Mouse (Mus musculus) T-cell, adult 2 months (primary cell): ENCODE results near the gene Atg9b.

Source experiments
- DNase-seq: peaks from one replicate; pipeline ENCODE4 v3.0.0; 2022; ENCODE audit warnings: low spot score

The Atg9b gene

DNA sequence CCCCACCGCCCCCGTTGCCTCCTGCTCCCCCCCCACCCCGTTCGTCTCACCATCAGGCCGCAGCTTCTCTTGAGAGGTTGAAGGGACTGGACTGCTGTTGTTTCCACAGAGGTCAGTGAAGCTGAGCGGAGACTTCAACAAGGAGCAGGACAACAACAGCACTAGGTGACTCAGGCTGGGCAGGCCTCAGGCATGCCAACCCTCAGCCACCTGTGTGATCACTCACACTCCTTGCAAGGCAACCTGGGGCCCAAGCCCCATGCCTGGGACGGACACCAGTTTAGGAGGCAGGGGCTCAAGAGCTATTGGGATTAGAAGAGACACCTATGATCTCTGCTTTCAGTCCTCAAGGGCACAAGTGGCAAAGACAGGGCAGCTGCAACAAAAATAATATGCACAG is at the start of gene Atg9b:
Atg9b (minus strand) TSS at position 280 of the 400 bp plus-strand sequence.
- no peak for DNase-seq

GRCm38 (mm10) chr5:24441187-24441586 is 49.2 kb upstream of the Atg9b start:
- DNase-seq, result no peak

GRCm38 (mm10) chr5:24433993-24434392 is 42.0 kb upstream of the Atg9b start:
- no peak for DNase-seq

- DNase-seq, result no peak
These were observed 36.7 kb upstream of the Atg9b start for GRCm38 (mm10) chr5:24428596-24428995.

- no peak for DNase-seq
These were observed 36.0 kb upstream of the Atg9b start for GRCm38 (mm10) chr5:24427981-24428402.

GRCm38 (mm10) chr5:24427285-24427633 is 35.3 kb upstream of the Atg9b start:
- DNase-seq, result no peak

DNA sequence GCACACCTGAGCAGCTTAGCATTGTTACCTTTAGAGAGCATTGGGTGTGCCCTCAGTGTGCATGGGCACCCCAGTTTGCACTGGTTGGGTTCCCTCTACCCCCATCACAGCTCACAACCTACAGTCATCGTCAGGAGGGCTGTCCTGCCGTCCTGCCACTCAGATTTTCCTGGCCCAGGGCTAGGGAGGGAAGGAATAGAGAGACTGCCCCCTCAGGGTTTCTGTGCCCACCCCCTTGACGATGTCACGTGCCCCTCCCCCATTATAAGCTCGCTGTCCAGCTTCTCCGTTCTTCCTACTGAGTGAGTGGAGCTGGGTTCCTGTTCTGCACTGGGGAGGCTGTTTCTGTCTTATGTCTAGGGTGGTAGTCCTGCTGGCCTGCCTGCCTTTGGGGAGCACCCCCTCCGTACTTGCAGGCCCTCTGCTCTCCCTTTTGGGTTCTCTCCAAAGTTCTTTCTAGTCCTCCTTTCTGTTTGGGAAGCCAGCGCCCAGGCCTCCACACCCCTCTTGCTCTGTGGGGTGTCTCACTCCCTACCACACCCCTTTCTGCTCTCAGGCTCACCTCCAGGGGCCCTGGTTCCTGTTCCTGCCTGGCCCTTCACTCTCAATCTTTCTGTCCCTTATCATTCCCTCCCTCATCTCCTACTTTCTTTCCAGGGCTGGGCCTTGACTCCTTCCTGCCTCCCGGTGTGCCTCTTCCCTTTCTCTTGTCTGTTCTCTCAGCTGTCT is 34.8 kb upstream of the Atg9b start:
- DNase-seq, result no peak

GRCm38 (mm10) chr5:24426037-24426432 is 34.1 kb upstream of the Atg9b start:
- no peak for DNase-seq

GRCm38 (mm10) chr5:24425421-24426036 is 33.6 kb upstream of the Atg9b start:
- DNase-seq, result peak; percentile 57

DNA sequence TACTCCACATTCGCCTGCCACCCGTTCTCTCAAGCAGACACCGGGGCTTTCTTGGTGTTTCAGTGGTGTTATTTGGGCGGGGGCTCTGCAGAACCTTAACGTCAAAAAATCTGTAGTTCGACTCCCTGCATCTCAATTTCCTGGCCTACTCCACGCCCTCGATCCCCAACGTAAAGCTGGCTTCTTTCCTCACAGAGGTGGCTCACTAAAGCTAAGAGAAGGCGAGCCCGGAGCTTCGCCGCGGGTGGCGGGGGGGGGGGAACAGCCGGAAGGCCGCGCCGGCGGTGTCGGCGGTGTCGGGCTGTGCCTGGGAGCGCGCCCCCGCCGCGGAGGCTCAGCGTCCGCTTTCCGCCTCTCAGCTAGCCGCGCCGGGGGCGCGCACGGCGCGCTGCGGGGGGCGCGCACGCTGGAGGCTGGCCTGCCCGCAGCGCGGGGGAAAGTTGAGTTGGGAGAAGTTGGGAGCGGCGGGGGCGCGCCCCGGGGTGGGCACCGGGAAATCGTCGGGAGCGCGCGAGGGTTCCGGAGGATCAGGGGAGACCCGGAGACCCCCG is 33.0 kb upstream of the Atg9b start:
- peak; percentile 81 for DNase-seq

DNA sequence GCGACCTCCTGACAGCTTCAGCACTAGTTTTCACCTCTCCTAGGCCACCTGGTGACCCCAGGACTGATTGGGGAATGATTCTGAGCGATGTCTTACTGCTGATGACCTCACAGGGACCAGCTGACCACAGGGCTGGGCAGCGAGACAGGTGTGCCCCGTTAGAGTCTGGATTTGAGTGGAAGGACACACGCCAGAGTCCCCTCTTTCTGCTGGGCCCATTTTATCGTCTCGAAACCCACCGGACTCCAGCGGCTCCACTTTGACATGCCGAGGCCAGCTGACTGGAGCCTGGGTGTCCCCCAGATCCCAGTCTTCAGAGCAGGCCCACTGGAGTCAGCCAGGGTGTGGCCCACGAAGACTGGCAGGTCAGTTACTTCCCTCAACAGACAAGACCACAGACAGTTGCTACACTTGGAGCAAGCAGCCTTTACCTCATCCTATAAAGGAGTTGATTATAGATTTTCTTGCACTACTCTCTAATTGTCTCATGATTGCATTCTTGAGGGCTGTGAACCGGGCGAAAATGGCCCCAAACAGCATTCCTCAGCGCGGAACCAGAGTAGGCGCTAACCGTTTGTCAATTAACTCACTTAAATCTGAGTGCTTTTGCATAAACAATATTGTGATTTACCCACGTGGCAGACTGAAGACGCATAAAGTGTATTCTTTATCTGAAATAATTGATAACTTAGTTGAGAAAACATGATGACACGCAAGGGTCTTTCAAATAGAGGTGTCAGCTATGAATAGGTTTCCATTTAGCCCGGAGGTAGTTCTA is 32.2 kb upstream of the Atg9b start:
- no peak for DNase-seq

DNA sequence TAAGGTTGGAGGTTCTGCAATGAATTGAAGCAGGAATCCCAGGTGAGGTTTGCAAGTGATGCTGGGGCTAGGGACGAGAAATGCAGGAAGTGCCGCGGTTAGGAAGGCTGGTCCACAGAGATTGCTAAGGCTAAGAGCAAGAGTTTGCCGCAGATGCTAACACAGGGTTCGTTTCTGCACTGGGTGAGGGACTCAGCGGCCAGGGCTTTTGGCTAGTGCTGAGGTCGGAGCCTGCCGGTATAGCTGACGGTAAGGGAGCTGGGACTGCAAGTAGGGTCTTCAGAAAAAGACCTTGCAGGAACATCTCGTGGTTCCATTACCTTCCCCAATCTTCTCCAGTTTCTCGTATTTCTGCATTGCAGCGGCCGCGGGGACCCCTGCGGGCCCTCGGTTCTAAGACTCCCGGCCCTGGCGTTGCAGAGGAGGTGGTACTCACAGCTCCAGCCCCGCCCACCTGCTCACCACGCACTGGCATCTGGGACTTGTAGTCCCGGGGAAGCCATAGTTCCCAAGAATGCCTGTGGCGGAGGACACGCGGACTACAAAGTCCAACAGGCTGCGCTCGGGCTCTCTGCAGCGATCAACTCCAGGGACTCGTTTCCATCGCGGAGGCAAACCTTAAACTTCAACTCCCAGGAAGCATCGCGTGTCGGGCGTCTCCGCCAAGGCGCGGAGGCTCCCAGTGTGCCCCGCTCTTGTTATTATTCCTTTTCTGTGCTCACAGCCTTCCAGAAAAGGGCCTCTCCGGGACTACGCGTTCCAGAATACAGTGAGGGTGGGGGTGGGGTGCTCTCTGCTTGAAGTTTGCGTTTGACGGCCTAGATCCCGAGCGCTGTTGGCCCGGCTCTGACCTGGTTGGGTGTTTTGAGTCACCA is 31.4 kb upstream of the Atg9b start, which contains the start of the genes Cdk5 and Slc4a2:
Cdk5 (minus strand) TSS at position 402 of the 875 bp plus-strand sequence.
Slc4a2 (plus strand) TSS at position 709 of the 875 bp plus-strand sequence.
- peak; percentile 97 for DNase-seq

DNA sequence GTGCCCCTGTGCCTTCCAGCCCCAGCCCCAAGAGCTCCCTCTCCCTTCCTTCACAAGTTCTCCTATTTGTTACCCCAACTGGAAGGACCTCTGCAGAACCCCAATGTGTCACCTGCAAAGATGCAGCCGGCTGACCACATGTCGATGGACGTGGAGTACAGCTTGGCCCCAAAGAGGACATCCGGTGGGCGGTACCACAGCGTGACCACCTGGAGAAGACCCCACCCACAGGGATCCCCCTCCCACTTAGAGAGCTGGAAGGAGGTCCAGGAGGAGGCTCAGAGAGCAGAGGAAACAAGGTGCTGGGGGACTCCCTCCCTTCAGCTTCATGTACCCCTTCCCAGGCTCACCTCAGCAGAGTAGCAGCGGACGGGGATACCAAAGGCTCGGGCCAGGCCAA is 28.4 kb upstream of the Atg9b start:
- DNase-seq, result no peak

GRCm38 (mm10) chr5:24417587-24417986 is 25.6 kb upstream of the Atg9b start:
- no peak for DNase-seq

- peak; percentile 77 for DNase-seq
These were observed 24.3 kb upstream of the Atg9b start for GRCm38 (mm10) chr5:24416222-24416736.

GRCm38 (mm10) chr5:24413938-24414337 is 22.0 kb upstream of the Atg9b start:
- DNase-seq, result no peak

- no peak for DNase-seq
These were observed 21.2 kb upstream of the Atg9b start, which contains the start of gene Asic3 for GRCm38 (mm10) chr5:24413042-24413693. Gene Asic3, plus strand, starts transcription at chr5:24413392.

DNA sequence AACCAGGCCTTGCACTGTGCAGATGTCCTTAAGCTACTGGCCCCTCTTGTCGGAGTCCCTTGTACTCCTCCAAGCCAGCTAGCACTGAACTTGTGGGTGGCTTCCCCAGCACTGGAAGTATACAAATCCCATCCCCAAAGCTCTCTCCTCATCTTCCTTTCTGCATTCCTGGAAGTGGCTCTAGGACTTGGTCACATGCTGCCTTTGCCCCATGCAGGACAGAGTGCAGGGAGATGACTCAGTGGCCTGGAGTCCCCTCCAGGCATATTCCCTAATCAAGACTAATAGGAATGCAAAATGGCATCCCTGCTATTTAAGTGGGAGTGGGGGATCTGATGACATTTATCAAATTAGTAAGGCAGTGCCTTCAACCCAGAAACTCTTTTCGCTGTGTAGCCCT is 20.1 kb upstream of the Atg9b start:
- no peak for DNase-seq

DNA sequence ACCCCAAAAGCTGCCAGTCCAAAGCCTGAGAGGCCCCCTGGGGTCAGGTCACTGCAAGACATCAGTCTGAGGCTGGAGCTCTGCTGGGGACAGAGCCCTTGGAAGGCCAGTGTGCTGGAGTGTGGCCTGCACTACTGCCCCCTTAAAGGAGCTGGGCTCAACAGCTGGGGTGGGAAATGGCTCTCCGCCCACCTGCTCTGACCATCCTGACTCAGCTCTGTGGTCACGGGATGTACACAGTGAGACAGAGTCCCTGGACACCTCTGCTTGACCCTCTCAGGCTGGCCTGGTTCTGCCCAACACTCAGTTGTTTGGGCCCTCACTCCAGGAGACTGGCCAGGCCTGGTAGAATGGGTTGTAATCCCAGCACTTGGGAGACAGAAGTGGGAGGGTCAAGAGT is 17.5 kb upstream of the Atg9b start:
- DNase-seq, result no peak

DNA sequence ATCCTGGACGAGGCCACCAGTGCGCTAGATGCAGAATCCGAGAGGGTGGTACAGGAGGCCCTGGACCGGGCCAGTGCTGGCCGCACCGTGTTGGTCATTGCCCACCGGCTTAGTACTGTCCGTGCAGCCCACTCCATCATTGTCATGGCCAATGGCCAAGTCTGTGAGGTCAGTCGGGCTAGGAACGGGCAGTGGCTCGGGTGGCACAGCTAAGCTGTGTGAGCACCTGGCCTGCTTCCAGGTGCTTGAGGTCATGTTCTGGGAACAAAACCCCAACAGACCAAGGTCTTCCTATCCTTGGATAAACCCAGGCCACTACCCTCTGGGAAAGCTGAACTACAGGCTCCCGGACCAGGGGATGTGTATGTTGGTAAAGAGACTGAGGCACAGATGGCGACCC is 16.7 kb upstream of the Atg9b start:
- no peak for DNase-seq

GRCm38 (mm10) chr5:24405389-24405876 is 13.5 kb upstream of the Atg9b start:
- DNase-seq, result no peak
